Mouse (Mus musculus) kidney, embryonic 14.5 days (tissue): Measurements from ENCODE around the gene Gm42742. TPM values are rescaled to one million over a fixed set of nuclear protein-coding genes. Genes with fewer than 3 reads are reported as not detected.

Experiments
- ATAC-seq: fragments of 200-750 bp; cut with Nextera tagmentation; 2 replicates; pipeline ENCODE4 v1.8.0; 2017; ENCODE audit warnings: moderate number of reproducible peaks, mild to moderate bottlenecking, moderate TSS enrichment, moderate library complexity; ENCODE audit not compliant: low FRiP score, low TSS enrichment
- H3K27ac ChIP-seq: fragments of 300-500 bp; sonication (generic); 2 replicates; pipeline ENCODE4 v1.5.1; 2014; ENCODE audit warnings: low read depth, mild to moderate bottlenecking, low read length, moderate library complexity, mixed read lengths
- H3K27me3 ChIP-seq: fragments of 300-500 bp; sonication (generic); 2 replicates; pipeline ENCODE4 v1.6.1; 2014; ENCODE audit warnings: mild to moderate bottlenecking, low read length; ENCODE audit not compliant: control insufficient read depth, insufficient read depth
- H3K36me3 ChIP-seq: fragments of 300-500 bp; sonication (generic); 2 replicates; pipeline ENCODE4 v1.6.1; 2014; ENCODE audit warnings: low read length, mixed read lengths; ENCODE audit not compliant: control insufficient read depth, insufficient read depth
- H3K4me1 ChIP-seq: fragments of 300-500 bp; sonication (generic); 2 replicates; pipeline ENCODE4 v1.6.1; 2014; ENCODE audit warnings: low read length, mixed read lengths; ENCODE audit not compliant: control insufficient read depth, insufficient read depth
- H3K4me2 ChIP-seq: fragments of 300-500 bp; sonication (generic); replicated peaks from 2 replicates; pipeline ENCODE4 v1.6.1; 2014; ENCODE audit warnings: low read depth, mild to moderate bottlenecking, low read length
- H3K4me3 ChIP-seq: fragments of 300-500 bp; sonication (generic); 2 replicates; pipeline ENCODE4 v1.5.1; 2014; ENCODE audit warnings: mild to moderate bottlenecking, low read length
- H3K9ac ChIP-seq: fragments of 300-500 bp; sonication (generic); 2 replicates; pipeline ENCODE4 v1.6.1; 2014; ENCODE audit warnings: low read depth, mild to moderate bottlenecking, low read length, moderate library complexity
- H3K9me3 ChIP-seq: fragments of 300-500 bp; sonication (generic); 2 replicates; pipeline ENCODE4 v1.6.1; 2016; ENCODE audit warnings: low read length; ENCODE audit not compliant: control insufficient read depth
- WGBS: fragments of 180-500 bp; shearing (Covaris S2); extraction: QIAGEN DNeasy Blood & Tissue Kit; methylation state at CpG from one replicate; pipeline ENCODE4 v1.1.7; 2014; 5-methylcytosine and 5-hydroxymethylcytosine counted together
- polyA plus RNA-seq: library from polyadenylated mRNA; unstranded; fragments of >200 nt; fragmentation: Nextera tagmentation; extraction: Ambion mirVana; gene quantifications from 2 replicates; pipeline ENCODE4 v1.2.1, GENCODE M21; 2014

Gm42742 gene
- polyA plus RNA-seq, 1 experiment from 2014 or later, result 65.4 TPM

DNA sequence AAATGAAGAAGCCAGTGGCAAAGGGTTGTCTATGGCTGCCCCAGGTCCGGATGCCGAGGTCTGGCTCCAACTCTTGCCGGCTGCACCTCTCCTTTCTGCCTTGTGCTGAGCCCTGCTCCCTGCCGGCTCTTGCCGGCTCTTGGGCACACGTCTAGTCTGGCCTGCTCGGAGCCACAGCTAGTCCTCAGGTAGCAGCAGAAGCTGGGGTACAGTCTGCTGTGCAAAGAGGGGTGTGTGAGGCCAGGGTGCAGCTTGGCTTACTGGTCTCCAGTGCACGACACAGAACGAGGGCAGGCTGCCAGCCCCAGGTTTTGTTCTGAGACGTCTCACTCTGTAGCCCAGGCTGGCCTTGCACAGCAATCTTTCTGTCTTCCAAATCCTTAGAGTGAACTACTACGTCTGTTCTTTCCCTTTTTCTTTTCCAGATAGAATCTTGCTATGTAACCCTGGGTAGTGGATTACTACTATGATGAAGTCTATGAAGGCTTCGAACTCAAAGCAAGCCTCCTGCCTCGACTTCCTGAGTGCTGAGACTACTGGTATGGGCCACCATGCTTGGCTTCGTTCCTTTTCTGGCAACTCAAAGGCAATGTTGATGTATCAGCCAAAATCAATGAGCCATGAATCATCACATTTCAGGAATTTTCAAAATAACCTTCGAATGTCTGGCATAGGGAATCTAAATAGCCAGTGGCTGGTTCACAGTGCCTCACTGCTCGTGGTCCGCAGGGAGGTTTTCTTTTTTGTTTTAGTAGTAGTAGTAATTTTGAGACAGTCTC lies 11.4 kb downstream of the Gm42742 start:
- Histone ChIP-seq H3K4me1 (peaks cover 12% of the 10 kb centered on the region), H3K4me3 (no peak overlapping the region), H3K27ac (peak overlapping the region; percentile 77; the same call in 1 of the 2 replicates), H3K9ac (no peak overlapping the region), H3K36me3 (peaks cover 10% of the 10 kb centered on the region; the same call in 1 of the 2 replicates), H3K9me3 (no peaks in the 10 kb centered on the region), H3K4me2 (no peak overlapping the region), H3K27me3 (no peaks in the 10 kb centered on the region)
- WGBS, result 76% methylated on average over 17 of the region's 17 CpGs
- no peak for ATAC-seq

DNA sequence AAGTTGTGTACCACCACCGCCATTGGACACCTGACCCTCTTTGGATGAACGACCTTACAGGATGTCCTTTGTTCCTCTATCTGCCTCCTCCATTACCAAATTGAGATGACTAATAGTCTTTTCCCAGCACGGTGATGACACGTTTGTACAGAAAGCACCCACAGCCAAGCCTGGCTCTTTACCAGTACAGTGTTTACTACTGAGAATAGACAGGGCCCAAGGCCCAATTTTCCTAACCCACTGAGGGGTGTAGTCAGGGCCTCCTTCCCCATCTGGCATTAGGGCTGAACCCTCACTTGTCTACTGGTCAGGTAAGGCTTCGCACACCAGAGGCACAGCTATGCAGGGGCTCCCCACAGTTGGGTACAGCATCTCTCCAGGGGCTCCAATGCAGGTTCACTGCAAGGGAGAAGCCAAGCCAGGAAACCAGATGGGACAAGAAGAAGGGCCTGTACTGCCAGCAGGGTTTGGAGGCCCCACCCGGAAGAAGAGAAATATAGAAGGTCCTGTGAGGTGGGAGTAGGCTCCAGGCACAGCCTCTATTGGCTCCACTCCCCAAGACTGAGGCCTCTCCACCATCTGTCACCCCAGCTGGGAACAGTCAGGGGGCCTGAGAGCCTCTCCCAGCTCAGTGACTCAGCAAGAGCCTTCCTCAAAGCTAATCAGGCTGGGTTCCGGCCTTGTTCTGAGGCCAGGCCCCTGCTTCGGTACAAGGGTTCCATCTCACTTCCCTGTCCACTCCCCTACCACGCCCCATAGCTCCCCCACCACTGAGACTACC lies 12.5 kb downstream of the Gm42742 start:
- Histone ChIP-seq H3K9ac (peak overlapping the region; percentile 45), H3K4me3 (no peak overlapping the region), H3K27ac (peak overlapping the region; percentile 77; the same call in 1 of the 2 replicates), H3K36me3 (peaks cover 10% of the 10 kb centered on the region; the same call in 1 of the 2 replicates), H3K4me1 (peaks cover 9% of the 10 kb centered on the region), H3K9me3 (no peaks in the 10 kb centered on the region), H3K27me3 (no peaks in the 10 kb centered on the region), H3K4me2 (no peak overlapping the region)
- peak; percentile 83 for ATAC-seq
- whole genome bisulfite sequencing, result 46% methylated on average over 8 of the region's 9 CpGs

DNA sequence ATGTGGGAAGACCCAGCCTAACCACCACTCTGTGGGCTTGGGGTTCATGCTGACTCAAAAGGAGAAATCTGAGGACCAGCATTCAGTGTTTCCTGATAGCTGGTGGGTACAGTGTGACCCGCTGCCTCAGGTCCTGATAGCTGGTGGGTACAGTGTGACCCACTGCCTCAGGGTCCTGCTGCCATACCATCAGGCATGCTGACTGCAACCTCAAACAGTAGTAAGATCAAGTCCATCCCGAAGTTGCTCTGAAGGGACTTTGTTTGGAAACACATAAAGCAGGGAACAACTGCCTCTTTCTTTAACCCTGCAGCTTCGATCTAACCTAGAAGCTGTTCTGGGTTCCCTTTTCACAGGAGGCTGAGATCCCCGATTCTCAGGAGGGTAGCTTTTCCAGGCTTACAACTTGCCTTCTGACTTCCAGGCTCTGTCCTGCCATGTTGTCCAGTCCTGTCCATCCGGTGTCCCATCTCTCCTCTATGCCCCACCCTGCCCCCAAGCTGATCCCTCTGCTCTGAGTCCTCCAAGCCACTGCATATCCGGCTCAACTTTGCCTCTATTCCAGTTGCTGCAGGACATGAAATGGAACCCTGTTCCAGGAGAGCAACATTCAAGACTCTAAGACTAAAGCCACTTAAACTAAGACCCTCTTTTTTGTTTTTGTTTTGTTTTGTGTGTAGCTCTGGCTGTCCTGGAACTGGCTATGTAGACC lies 13.4 kb downstream of the Gm42742 start:
- WGBS, result 86% methylated on average over 6 of the region's 6 CpGs
- peaks cover 4% of the 10 kb centered on the region; the same call in 1 of the 2 replicates for H3K36me3 ChIP-seq
- H3K4me2 ChIP-seq, result no peak overlapping the region
- peaks cover 9% of the 10 kb centered on the region for H3K4me1 ChIP-seq
- no peaks in the 10 kb centered on the region for H3K9me3 ChIP-seq
- H3K4me3 ChIP-seq, result no peak overlapping the region
- no peak overlapping the region for H3K27ac ChIP-seq
- no peak for ATAC-seq
- H3K9ac ChIP-seq, result no peak overlapping the region
- no peaks in the 10 kb centered on the region for H3K27me3 ChIP-seq

DNA sequence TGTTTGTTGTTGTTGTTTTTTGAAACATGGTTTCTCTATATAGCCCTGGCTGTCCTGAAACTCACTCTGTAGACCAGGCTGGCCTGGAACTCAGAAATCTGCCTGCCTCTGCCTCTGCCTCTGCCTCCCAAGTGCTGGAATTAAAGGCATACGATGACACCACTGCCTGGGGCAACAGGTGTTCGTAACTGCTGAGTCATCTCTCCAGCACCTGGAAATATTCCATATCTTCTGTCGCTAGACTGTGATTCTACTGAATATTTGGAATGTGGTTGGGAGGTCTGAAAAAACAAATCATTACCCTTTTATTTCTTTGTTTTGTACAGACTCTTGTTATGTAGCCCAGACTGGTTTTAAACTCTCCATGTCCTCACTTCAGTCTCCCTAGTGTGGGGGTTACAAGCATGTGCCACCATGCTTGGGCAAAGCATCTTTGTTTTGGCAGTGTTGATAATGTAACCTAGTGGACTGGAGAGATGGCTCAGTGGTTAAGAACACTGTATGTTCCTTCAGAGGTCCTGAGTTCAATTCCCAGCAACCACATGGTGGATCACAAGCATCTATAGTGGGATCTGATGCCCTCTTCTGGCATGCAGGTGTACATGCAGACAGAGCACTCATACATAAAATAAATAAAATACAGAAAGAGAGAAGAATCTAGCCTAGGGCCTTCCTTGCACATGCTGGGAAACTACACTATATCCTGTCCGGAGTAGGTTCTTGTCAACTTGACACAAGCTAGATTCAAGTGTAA lies 16.6 kb downstream of the Gm42742 start:
- Histone ChIP-seq H3K4me1 (peaks cover 4% of the 10 kb centered on the region), H3K4me3 (no peak overlapping the region), H3K4me2 (no peak overlapping the region), H3K27ac (no peak overlapping the region), H3K27me3 (no peaks in the 10 kb centered on the region), H3K9me3 (no peaks in the 10 kb centered on the region), H3K36me3 (no peaks in the 10 kb centered on the region), H3K9ac (no peak overlapping the region)
- ATAC-seq, result no peak
- WGBS, result 88% methylated on average over 4 of the region's 4 CpGs

DNA sequence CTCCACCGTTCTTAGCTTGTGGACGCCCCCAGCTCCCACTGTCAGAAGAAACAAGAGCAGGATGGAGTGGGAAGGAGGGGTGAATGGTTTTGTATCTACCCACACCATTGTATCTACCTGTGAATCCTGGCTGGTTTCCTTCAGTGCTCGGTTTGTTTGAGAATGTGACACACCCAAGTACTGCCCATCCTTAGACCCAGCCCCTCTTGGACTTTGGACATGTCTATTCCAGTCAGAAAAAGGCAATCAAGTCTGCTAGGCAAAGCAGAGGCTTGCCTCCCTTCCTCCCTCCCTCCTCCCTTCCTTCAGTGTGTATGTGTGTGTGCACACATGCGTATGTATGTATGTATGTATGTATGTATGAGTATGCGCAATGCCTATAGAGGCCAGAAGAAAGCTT lies 17.3 kb downstream of the Gm42742 start:
- no peak overlapping the region for H3K4me2 ChIP-seq
- no peaks in the 10 kb centered on the region for H3K36me3 ChIP-seq
- no peak overlapping the region for H3K4me3 ChIP-seq
- no peak for ATAC-seq
- no peak overlapping the region for H3K27ac ChIP-seq
- WGBS, result 87% methylated on average over 5 of the region's 5 CpGs
- no peaks in the 10 kb centered on the region for H3K9me3 ChIP-seq
- H3K4me1 ChIP-seq, result peaks cover 4% of the 10 kb centered on the region
- H3K27me3 ChIP-seq, result no peaks in the 10 kb centered on the region
- H3K9ac ChIP-seq, result no peak overlapping the region

DNA sequence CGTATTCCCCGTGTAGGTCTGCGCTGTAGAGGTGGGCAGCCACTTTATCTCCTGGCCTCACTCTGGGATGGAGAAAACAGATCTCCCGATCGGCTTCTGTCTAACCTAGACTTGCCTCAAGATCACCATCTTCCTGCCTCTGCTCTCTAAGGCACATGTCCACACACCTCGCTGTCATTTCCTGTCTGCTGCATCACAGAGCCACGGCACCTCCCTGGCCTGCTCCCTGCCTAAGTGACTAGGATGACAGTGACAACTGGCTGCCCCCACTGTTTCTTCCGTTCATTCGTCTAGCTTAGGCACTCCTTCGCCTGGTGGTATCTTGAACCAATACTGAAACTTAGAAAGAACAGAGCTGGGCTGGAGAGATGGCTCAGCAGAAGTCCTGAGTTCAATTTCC lies 21.3 kb downstream of the Gm42742 start:
- Histone ChIP-seq H3K9ac (no peak overlapping the region), H3K4me3 (no peak overlapping the region), H3K36me3 (no peaks in the 10 kb centered on the region), H3K4me2 (no peak overlapping the region), H3K27me3 (no peaks in the 10 kb centered on the region), H3K4me1 (no peaks in the 10 kb centered on the region), H3K9me3 (no peaks in the 10 kb centered on the region), H3K27ac (no peak overlapping the region)
- no peak for ATAC-seq
- WGBS, result 73% methylated on average over 10 of the region's 10 CpGs

DNA sequence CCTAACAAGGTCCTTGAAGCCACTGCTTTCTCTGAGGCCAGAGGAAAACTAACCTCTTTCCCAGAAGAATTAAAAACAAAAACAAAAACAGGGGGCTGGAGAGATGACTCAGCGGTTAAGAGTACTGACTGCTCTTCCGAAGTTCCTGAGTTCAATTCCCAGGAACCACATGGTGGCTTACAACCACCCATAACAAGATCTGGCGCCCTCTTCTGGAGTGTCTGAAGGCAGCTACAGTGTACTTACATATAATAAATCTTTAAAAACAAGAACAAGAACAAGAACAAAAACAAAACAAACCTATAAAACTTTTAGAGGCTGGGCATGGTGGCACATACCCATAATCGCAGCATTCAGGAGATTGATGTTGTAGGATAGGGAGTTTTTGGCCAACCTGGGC lies 24.4 kb downstream of the Gm42742 start:
- H3K4me2 ChIP-seq, result no peak overlapping the region
- 86% methylated on average over 4 of the region's 4 CpGs for WGBS

DNA sequence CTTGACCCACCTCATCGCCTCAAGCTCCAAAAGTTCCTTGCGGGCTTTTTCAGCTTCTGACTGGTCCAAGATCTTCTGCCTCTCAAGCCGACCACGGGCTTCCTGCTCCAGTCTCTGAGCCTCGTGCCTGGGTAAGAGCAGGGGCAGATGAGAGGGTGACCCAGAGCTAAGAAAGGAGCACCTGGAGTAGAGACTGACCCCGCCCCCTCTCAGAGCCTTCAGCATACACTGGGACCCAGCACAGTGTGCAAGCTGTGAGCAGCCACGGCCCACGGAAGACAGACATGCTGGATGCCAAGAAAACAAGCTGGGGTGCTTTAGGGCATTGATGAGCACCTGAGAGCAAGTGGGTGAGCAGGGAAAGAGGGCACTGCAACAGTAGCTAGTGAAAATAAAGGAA lies 32.1 kb downstream of the Gm42742 start:
- Histone ChIP-seq H3K4me1 (no peaks in the 10 kb centered on the region), H3K27ac (no peak overlapping the region), H3K4me2 (no peak overlapping the region), H3K9me3 (no peaks in the 10 kb centered on the region), H3K27me3 (no peaks in the 10 kb centered on the region), H3K36me3 (no peaks in the 10 kb centered on the region), H3K4me3 (no peak overlapping the region), H3K9ac (no peak overlapping the region)
- ATAC-seq, result no peak
- 73% methylated on average over 8 of the region's 8 CpGs for WGBS

More for the DNA sequence above, 24.4 kb downstream of the Gm42742 start:
- Histone ChIP-seq H3K27ac (no peak overlapping the region), H3K4me3 (no peak overlapping the region), H3K9ac (no peak overlapping the region), H3K27me3 (no peaks in the 10 kb centered on the region), H3K4me1 (no peaks in the 10 kb centered on the region), H3K36me3 (no peaks in the 10 kb centered on the region), H3K9me3 (no peaks in the 10 kb centered on the region)
- ATAC-seq, result no peak
